In genomic region chr10:31742443-31743057, GRCm38 (mm10) we compare ENCODE assay signal across 8 mouse cellular contexts.
A peak's percentile ranks its signal among the peaks of the same experiment; 100 is the strongest.
DNase-seq lines count a peak whose midpoint lies in the region; ATAC-seq and TF ChIP-seq lines count a peak whose summit lies in the region.
"Had no signal": no experiment of that assay in that cellular context is flagged by ENCODE, and none has a peak within 500 bp of the region (broad histone marks: within the 10 kb centered on the region; RNA-seq: fewer than 3 reads in every experiment).

No protein-coding gene starts in this region.

- peak; percentile 89 for ATAC-seq in forebrain, embryonic 16.5 days
- ATAC-seq in intestine, embryonic 14.5 days (replicated peaks; ENCODE audit: low FRiP score, low TSS enrichment, low read depth) = peak; percentile 64; the same call in 1 of the 2 replicates
- peak; percentile 100 for ATAC-seq in megakaryocyte progenitor cell, adult 5-6 weeks (replicated peaks; ENCODE audit: poor library complexity)

- peak; percentile 82 for TF ChIP-seq CTCF in left cerebral cortex, adult 2 months (IDR thresholded peaks at IDR 0.05)

- H3K9me3 ChIP-seq in forebrain, embryonic 16.5 days (ENCODE audit: control insufficient read depth, low read length) = no peaks in the 10 kb centered on the region
- H3K9me3 ChIP-seq in intestine, embryonic 14.5 days (ENCODE audit: control insufficient read depth, low read length) = no peaks in the 10 kb centered on the region

- no peak overlapping the region for H3K9ac ChIP-seq in forebrain, embryonic 16.5 days (replicated peaks; ENCODE audit: low read depth, low read length)
- H3K9ac ChIP-seq in intestine, embryonic 14.5 days (ENCODE audit: low read length) = no peak overlapping the region

- no peak overlapping the region for H3K4me3 ChIP-seq in forebrain, embryonic 16.5 days (replicated peaks; ENCODE audit: low read length)
- H3K4me3 ChIP-seq in intestine, embryonic 14.5 days (ENCODE audit: low read depth, low read length) = no peak overlapping the region
- H3K4me3 ChIP-seq in left cerebral cortex, adult 2 months = no peak overlapping the region
- H3K4me3 ChIP-seq: myocyte had no signal

- H3K36me3 ChIP-seq in forebrain, embryonic 16.5 days (ENCODE audit: control insufficient read depth, insufficient read depth) = no peaks in the 10 kb centered on the region
- H3K36me3 ChIP-seq in intestine, embryonic 14.5 days (ENCODE audit: control insufficient read depth, insufficient read depth, low read length) = no peaks in the 10 kb centered on the region

- no peak overlapping the region for H3K27ac ChIP-seq in forebrain, embryonic 16.5 days (ENCODE audit: low read length)
- no peak overlapping the region for H3K27ac ChIP-seq in intestine, embryonic 14.5 days (ENCODE audit: low read depth)
- no peak overlapping the region for H3K27ac ChIP-seq in left cerebral cortex, adult 2 months

- no peaks in the 10 kb centered on the region for H3K27me3 ChIP-seq in forebrain, embryonic 16.5 days (replicated peaks; ENCODE audit: control insufficient read depth, insufficient read depth, low read length)
- H3K27me3 ChIP-seq in intestine, embryonic 14.5 days (replicated peaks; ENCODE audit: control insufficient read depth, insufficient read depth, low read length) = no peaks in the 10 kb centered on the region

- intact Hi-C loops in left cerebral cortex, adult 2 months (cut with DNase I) = loop anchor here (5.0 to 10.0 kb wide), 3 partner anchors 1150 to 1962 kb away; partner anchors contain the start of gene Nkain2

- DNase-seq in adrenal gland, adult (ENCODE audit: inconsistent age in 2 of 2, low spot score in 1 of 2) = peak; percentile 56 to 83
- DNase-seq in cerebellum, adult 18-20 months = peak; percentile 48 to 63
- peak; percentile 86 for DNase-seq in intestine, embryonic 14.5 days (ENCODE audit: low spot score)
- DNase-seq in left cerebral cortex, adult 2 months (ENCODE audit: extremely low spot score in 1 of 2, low spot score in 2 of 2) = peak; percentile 54 to 69
- DNase-seq in skeletal muscle tissue, adult 2 months (ENCODE audit: low read depth, low spot score) = peak; percentile 36

- H3K4me1 ChIP-seq in forebrain, embryonic 16.5 days (replicated peaks; ENCODE audit: control insufficient read depth, insufficient read depth, low read length) = no peaks in the 10 kb centered on the region
- no peaks in the 10 kb centered on the region for H3K4me1 ChIP-seq in intestine, embryonic 14.5 days (replicated peaks; ENCODE audit: control insufficient read depth, insufficient read depth, low read length)

- WGBS in forebrain, embryonic 16.5 days = 24% methylated on average over 5 of the region's 5 CpGs
- WGBS in intestine, embryonic 14.5 days = 21% methylated on average over 5 of the region's 5 CpGs

- no peak overlapping the region for H3K4me2 ChIP-seq in forebrain, embryonic 16.5 days (ENCODE audit: low read length)
- H3K4me2 ChIP-seq in intestine, embryonic 14.5 days (ENCODE audit: low read length) = no peak overlapping the region

Comparison
In these comparisons a context has a peak if more than half of its experiments do, and no peak if none do; other contexts are left out.
1. DNase-seq: peak in every context shown above with its lines; median percentile 86 in intestine, embryonic 14.5 days; 70 in adrenal gland, adult; 62 in left cerebral cortex, adult 2 months; 56 in cerebellum, adult 18-20 months; 36 in skeletal muscle tissue, adult 2 months.